Mouse (Mus musculus) liver, embryonic 14.5 days (tissue): ENCODE results near the gene Mrpl45.

Source experiments
- CTCF ChIP-seq: IDR thresholded peaks from 2 replicates; pipeline ENCODE4 v1.5.1; 2016; ENCODE audit warnings: antibody characterized with exemption, low read depth, control low read depth
- EP300 ChIP-seq: IDR thresholded peaks from 2 replicates; pipeline ENCODE4 v1.6.1; 2016; ENCODE audit warnings: antibody characterized with exemption, low read depth

DNA sequence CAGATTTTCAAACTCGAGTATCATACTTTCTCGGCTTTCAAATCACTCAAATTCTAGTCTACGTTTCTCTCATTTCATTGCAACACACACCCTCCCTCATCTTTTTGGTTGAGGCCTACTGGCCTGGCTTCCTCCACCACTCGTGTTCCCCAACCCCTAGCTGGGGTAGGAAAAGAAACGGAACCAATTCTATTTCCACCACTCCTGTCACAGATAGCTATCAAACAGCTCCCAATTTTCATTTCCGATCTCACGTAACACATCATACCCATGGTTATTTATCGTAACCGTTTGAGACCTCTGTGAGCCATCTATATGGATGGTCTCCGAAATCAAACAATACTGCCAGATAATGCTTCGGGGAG, 36.5 kb upstream of the Mrpl45 start:
- TF ChIP-seq CTCF = no peak
- no peak for TF ChIP-seq EP300
